Mouse (Mus musculus): ENCODE measurements at regions not wholly inside any gene's neighbourhood (a gene's known extent, or its start where the extent isn't known, plus 50 kb on each side); places are given as distances from the start of the nearest gene placed in this dataset.

- no peak for TF ChIP-seq CTCF (IDR thresholded peaks at IDR 0.05)
- TF ChIP-seq EP300 (IDR thresholded peaks at IDR 0.05), result no peak
Observed at GRCm38 (mm10) chr9:30834565-30834905, 87.7 kb downstream of the Adamts15 start.
